Mouse (Mus musculus) thymus, postnatal 14 days (tissue): Measurements from ENCODE around the gene Mgme1.
A peak's percentile ranks its signal among the peaks of the same experiment; 100 is the strongest.

ENCODE experiments used
- DNase-seq: peaks from one replicate; pipeline ENCODE4 v3.0.0; 2021

The Mgme1 gene

GRCm38 (mm10) chr2:144310273-144310672 is 39.8 kb downstream of the Mgme1 start:
- no peak for DNase-seq

DNA sequence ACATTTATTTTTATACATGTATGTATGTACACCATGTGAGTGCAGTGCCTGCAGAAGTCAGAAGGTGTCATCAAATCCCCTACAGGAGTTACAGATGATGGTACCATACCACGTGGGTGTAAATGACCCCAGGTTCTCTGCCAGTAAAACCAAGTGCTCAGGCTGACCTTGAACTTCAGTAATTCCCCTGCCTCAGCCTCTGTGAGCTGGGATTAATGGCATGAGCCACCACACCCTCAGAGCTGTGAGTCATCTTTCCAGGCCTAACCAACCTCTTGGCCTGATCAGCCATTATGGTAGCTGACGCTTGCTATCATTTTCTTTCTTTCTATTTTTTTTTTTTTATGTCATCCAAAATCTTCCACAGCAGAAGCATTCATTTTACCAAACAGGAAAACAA is 40.9 kb downstream of the Mgme1 start:
- no peak for DNase-seq

- DNase-seq = no peak
Observed at GRCm38 (mm10) chr2:144324218-144324617, 53.8 kb downstream of the Mgme1 start.

DNA sequence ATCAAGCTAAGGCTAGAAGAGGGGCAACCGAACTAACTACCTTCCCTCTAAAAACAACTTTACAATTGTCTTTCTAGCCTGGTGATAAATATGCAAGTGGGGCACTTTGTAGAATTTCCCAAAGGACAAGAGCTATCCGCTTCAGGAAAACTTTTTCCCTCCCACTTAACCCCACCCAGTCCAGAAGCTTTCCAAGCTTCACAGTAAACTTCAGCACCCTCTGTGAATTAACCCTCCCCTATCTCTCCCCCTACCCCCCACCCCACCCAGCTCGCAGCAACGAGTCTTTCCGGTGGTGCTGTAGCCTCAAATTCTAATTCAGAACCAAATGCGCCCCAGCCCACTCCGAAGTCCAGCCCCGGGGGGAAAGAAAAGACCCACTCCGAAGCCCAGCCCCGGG is 59.0 kb downstream of the Mgme1 start:
- DNase-seq = no peak

- no peak for DNase-seq
Observed at GRCm38 (mm10) chr2:144329937-144330336, 59.5 kb downstream of the Mgme1 start.

- peak; percentile 9 for DNase-seq
Observed at GRCm38 (mm10) chr2:144330352-144330959, 60.0 kb downstream of the Mgme1 start.
